1 mouse cellular context compared by ENCODE assay signal in genomic region chr1:136960428-136961012, GRCm38 (mm10).
TF ChIP-seq lines count a peak whose summit lies in the region.

Gene Nr5a2 (minus strand): TSS chr1:136960448.

TF ChIP-seq in MEL, 35 proteins besides CTCF, POLR2A, EP300 and RAD21 (continued from another document):
- TF ChIP-seq ZKSCAN1 (IDR thresholded peaks at IDR 0.05; ENCODE audit: low read depth, low read length): no peak
- TF ChIP-seq SIN3A (IDR thresholded peaks at IDR 0.05; ENCODE audit: low read length): no peak
- TF ChIP-seq GABPA (IDR thresholded peaks at IDR 0.05; ENCODE audit: low read depth, low read length): no peak
- TF ChIP-seq BHLHE40 (IDR thresholded peaks at IDR 0.05; ENCODE audit: borderline replicate concordance, low read depth, low read length): 0 out of 2 replicates have a peak, but pooled peaks have one; percentile 17
- TF ChIP-seq ELF1 (IDR thresholded peaks at IDR 0.05; ENCODE audit: low read depth, low read length): no peak
- TF ChIP-seq ETS1 (IDR thresholded peaks at IDR 0.05; ENCODE audit: low read depth, low read length): peak; percentile 38; the same call in 1 of the 2 replicates
- TF ChIP-seq USF1 (IDR thresholded peaks at IDR 0.05; ENCODE audit: low read depth, low read length): peak; percentile 92
- no peak for TF ChIP-seq MYB (IDR thresholded peaks at IDR 0.05; ENCODE audit: low read depth, low read length)
- peak; percentile 54 for TF ChIP-seq GATA1 (IDR thresholded peaks at IDR 0.05; ENCODE audit: low read depth, low read length)
- no peak for TF ChIP-seq UBTF (IDR thresholded peaks at IDR 0.05; ENCODE audit: borderline replicate concordance, insufficient read depth, low read depth, low read length)
- TF ChIP-seq RCOR1 (IDR thresholded peaks at IDR 0.05; ENCODE audit: low read depth, low read length): no peak
